Mouse (Mus musculus): ENCODE results near the gene Gapdh.

DNA sequence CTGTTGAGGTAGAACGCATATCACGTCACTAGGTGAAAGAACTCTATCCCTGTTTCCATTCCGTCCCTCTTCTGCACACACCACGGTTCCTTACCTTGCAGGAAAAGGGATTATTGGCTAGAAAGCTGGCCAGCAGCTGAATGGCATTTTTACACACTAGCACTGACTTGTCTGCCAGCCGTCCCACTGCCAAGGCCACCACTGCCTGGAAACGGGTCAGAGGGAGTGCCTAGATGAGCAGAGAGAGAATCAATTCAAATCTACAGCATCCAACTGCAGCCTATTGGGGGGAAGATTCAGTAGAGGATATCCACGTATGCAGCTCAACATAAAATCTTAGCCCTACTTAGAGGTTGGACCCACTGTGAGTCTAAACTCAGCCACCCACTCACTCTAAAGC, 13.3 kb upstream of the Gapdh start:
- no peak for TF ChIP-seq CTCF (IDR thresholded peaks at IDR 0.05; ENCODE audit: borderline replicate concordance, insufficient read depth, low read depth, low read length)
- no peak for TF ChIP-seq POLR2A (IDR thresholded peaks at IDR 0.05; ENCODE audit: borderline replicate concordance, insufficient read depth, low read length)

All from cerebellum, adult 2 months (tissue).